Mouse (Mus musculus) MEL (cell line): ENCODE data around the gene Rtn2. TPM values are rescaled to one million over a fixed set of nuclear protein-coding genes. Genes with fewer than 3 reads are reported as not detected.
A peak's percentile ranks its signal among the peaks of the same experiment; 100 is the strongest.

Experiments used
- DNase-seq: peaks from one replicate; pipeline ENCODE4 v3.0.0; 2011; ENCODE audit warnings: low read depth, low spot score
- H3K27ac ChIP-seq: 2 replicates; pipeline ENCODE4 v1.5.1; 2012; ENCODE audit warnings: low read depth, mild to moderate bottlenecking, control low read depth, low read length, moderate library complexity; ENCODE audit not compliant: control insufficient read depth
- H3K27me3 ChIP-seq, 2 experiments: fragments of 150-350 bp in 1 of 2; sonication (generic) in 1 of 2; 2 replicates each; pipeline ENCODE4 v1.6.1; 2012; ENCODE audit warnings: low read length in 2 of 2, mild to moderate bottlenecking in 2 of 2, improper control_type of control experiment in 1 of 2, moderate library complexity in 1 of 2; ENCODE audit not compliant: insufficient read depth in 2 of 2, control insufficient read depth in 1 of 2
- H3K36me3 ChIP-seq, 2 experiments: 2 replicates each; pipeline ENCODE4 v1.6.1; 2012 to 2014; ENCODE audit warnings: low read length in 2 of 2, improper control_type of control experiment in 1 of 2, inconsistent platforms in 1 of 2, mild to moderate bottlenecking in 1 of 2; ENCODE audit not compliant: insufficient read depth in 2 of 2, control insufficient read depth in 1 of 2
- H3K4me1 ChIP-seq, 2 experiments: fragments of 150-350 bp in 1 of 2; sonication (generic) in 1 of 2; 2 replicates each; pipeline ENCODE4 v1.6.1; 2012; ENCODE audit warnings: low read length in 2 of 2, improper control_type of control experiment in 1 of 2, mild to moderate bottlenecking in 1 of 2; ENCODE audit not compliant: insufficient read depth in 2 of 2, control insufficient read depth in 1 of 2
- H3K4me3 ChIP-seq, 2 experiments: fragments of 150-350 bp in 1 of 2; sonication (generic) in 1 of 2; 2 replicates each; pipeline ENCODE4 v1.5.1; 2012; ENCODE audit warnings: low read depth in 2 of 2, low read length in 2 of 2, mild to moderate bottlenecking in 2 of 2, moderate library complexity in 2 of 2, control low read depth in 1 of 2, improper control_type of control experiment in 1 of 2; ENCODE audit not compliant: control insufficient read depth in 1 of 2, insufficient read depth in 1 of 2
- H3K79me2 ChIP-seq: 2 replicates; pipeline ENCODE4 v1.6.1; 2012; ENCODE audit warnings: mild to moderate bottlenecking, low read length, moderate library complexity; ENCODE audit not compliant: control insufficient read depth, poor library complexity, insufficient read depth
- H3K9ac ChIP-seq: 2 replicates; pipeline ENCODE4 v1.6.1; 2012; ENCODE audit warnings: low read depth, mild to moderate bottlenecking, control low read depth, low read length, moderate library complexity; ENCODE audit not compliant: control insufficient read depth, poor library complexity, severe bottlenecking
- H3K9me3 ChIP-seq: fragments of 150-350 bp; sonication (generic); replicated peaks from 2 replicates; pipeline ENCODE4 v1.6.1; 2012; ENCODE audit warnings: mild to moderate bottlenecking, low read length, improper control_type of control experiment, moderate library complexity; ENCODE audit not compliant: insufficient read depth
- CHD1 ChIP-seq: IDR thresholded peaks from 2 replicates; pipeline ENCODE4 v1.6.1; 2012; ENCODE audit warnings: low read depth, mild to moderate bottlenecking, inconsistent platforms, low read length, improper control_type of control experiment
- E2F4 ChIP-seq: IDR thresholded peaks from 2 replicates; pipeline ENCODE4 v1.6.1; 2011; ENCODE audit warnings: low read depth, low read length, improper control_type of control experiment, borderline replicate concordance
- ELF1 ChIP-seq: IDR thresholded peaks from 2 replicates; pipeline ENCODE4 v1.6.1; 2014; ENCODE audit warnings: low read depth, mild to moderate bottlenecking, inconsistent platforms, low read length, improper control_type of control experiment, moderate library complexity
- EP300 ChIP-seq, 2 experiments: IDR thresholded peaks; 2 replicates each; pipeline ENCODE4 v1.6.1; 2011; ENCODE audit warnings: improper control_type of control experiment in 2 of 2, low read length in 2 of 2, low read depth in 1 of 2, mild to moderate bottlenecking in 1 of 2
- ETS1 ChIP-seq: IDR thresholded peaks from 2 replicates; pipeline ENCODE4 v1.6.1; 2012; ENCODE audit warnings: low read depth, mild to moderate bottlenecking, inconsistent platforms, low read length, improper control_type of control experiment, moderate library complexity
- HCFC1 ChIP-seq: IDR thresholded peaks from 2 replicates; pipeline ENCODE4 v1.6.1; 2012; ENCODE audit warnings: low read depth, mild to moderate bottlenecking, inconsistent platforms, low read length, improper control_type of control experiment, moderate library complexity
- JUND ChIP-seq: IDR thresholded peaks from 2 replicates; pipeline ENCODE4 v1.6.1; 2011; ENCODE audit warnings: low read depth, mild to moderate bottlenecking, improper control_type of control experiment, low read length
- KAT2A ChIP-seq: conservative IDR thresholded peaks from 2 replicates; pipeline ENCODE4 v1.6.1; 2012; ENCODE audit warnings: low read depth, low read length, improper control_type of control experiment, inconsistent platforms
- MAFK ChIP-seq: IDR thresholded peaks from 2 replicates; pipeline ENCODE4 v1.6.1; 2011; ENCODE audit warnings: low read depth, mild to moderate bottlenecking, low read length, improper control_type of control experiment, borderline replicate concordance
- MAZ ChIP-seq: IDR thresholded peaks from 2 replicates; pipeline ENCODE4 v1.6.1; 2012; ENCODE audit warnings: low read depth, mild to moderate bottlenecking, inconsistent platforms, low read length, improper control_type of control experiment
- MEF2A ChIP-seq: IDR thresholded peaks from 2 replicates; pipeline ENCODE4 v1.6.1; 2014; ENCODE audit warnings: low read depth, mild to moderate bottlenecking, inconsistent platforms, low read length, improper control_type of control experiment; ENCODE audit not compliant: poor library complexity, insufficient replicate concordance, severe bottlenecking; ENCODE audit errors: extremely low read depth
- MXI1 ChIP-seq: IDR thresholded peaks from 2 replicates; pipeline ENCODE4 v1.6.1; 2011; ENCODE audit warnings: mild to moderate bottlenecking, low read depth, low read length, improper control_type of control experiment
- MYC ChIP-seq: IDR thresholded peaks from 2 replicates; pipeline ENCODE4 v1.6.1; 2011; ENCODE audit warnings: low read depth, mild to moderate bottlenecking, low read length, improper control_type of control experiment, moderate library complexity
- NELFE ChIP-seq: IDR thresholded peaks from 2 replicates; pipeline ENCODE4 v1.6.1; 2011; ENCODE audit warnings: low read depth, low read length, improper control_type of control experiment
- NRF1 ChIP-seq: IDR thresholded peaks from 2 replicates; pipeline ENCODE4 v1.6.1; 2014; ENCODE audit warnings: low read depth, mild to moderate bottlenecking, inconsistent platforms, low read length, improper control_type of control experiment, moderate library complexity; ENCODE audit not compliant: poor library complexity, insufficient read depth, severe bottlenecking
- POLR2AphosphoS2 ChIP-seq: IDR thresholded peaks from 2 replicates; pipeline ENCODE4 v1.6.1; 2011; ENCODE audit warnings: low read length, improper control_type of control experiment
- RAD21 ChIP-seq: IDR thresholded peaks from 2 replicates; pipeline ENCODE4 v1.6.1; 2011; ENCODE audit warnings: mild to moderate bottlenecking, low read depth, low read length, improper control_type of control experiment
- RCOR1 ChIP-seq: IDR thresholded peaks from 2 replicates; pipeline ENCODE4 v1.6.1; 2012; ENCODE audit warnings: low read depth, mild to moderate bottlenecking, inconsistent platforms, low read length, improper control_type of control experiment
- TCF12 ChIP-seq: IDR thresholded peaks from 2 replicates; pipeline ENCODE4 v1.6.1; 2014; ENCODE audit warnings: low read depth, mild to moderate bottlenecking, inconsistent platforms, low read length, improper control_type of control experiment, moderate library complexity
- USF1 ChIP-seq: IDR thresholded peaks from 2 replicates; pipeline ENCODE4 v1.6.1; 2014; ENCODE audit warnings: low read depth, mild to moderate bottlenecking, inconsistent platforms, low read length, improper control_type of control experiment, moderate library complexity
- polyA plus RNA-seq, 2 experiments: library from polyadenylated mRNA; stranded (reverse) in 1 of 2; unstranded in 1 of 2; fragments of >175 nt in 1 of 2; fragments of >200 nt in 1 of 2; gene quantifications; 2 replicates each; pipeline versions ENCODE4 v1.2.1 to v1.2.4; 2012; ENCODE audit warnings: low replicate concordance in 2 of 2, low read depth in 1 of 2; ENCODE audit not compliant: insufficient read length in 2 of 2, insufficient read depth in 1 of 2, missing spikeins in 1 of 2
- total RNA-seq: library from RNA; depleted of rRNA; stranded (reverse); fragments of 300-350 nt; gene quantifications from 2 replicates; pipeline ENCODE4 v1.2.3, GENCODE M21; 2012

Rtn2 gene
- total and polyA plus RNA-seq, 3 experiments = 0.27 to 1.4 TPM; not detected in 1

GRCm38 (mm10) chr7:19268993-19269681 is 13.3 kb upstream of the Rtn2 start:
- DNase-seq = peak; percentile 55
- no peak for TF ChIP-seq JUND
- no peak for TF ChIP-seq MEF2A
- TF ChIP-seq KAT2A = no peak
- no peak for TF ChIP-seq HCFC1
- no peak for TF ChIP-seq MAZ
- TF ChIP-seq E2F4 = no peak
- no peak for TF ChIP-seq ETS1
- TF ChIP-seq EP300 (IDR thresholded peaks at IDR 0.05; ENCODE audit: low read depth in 1 of 2, low read length in 2 of 2) = peak in 1 of 2 experiments; percentile 9; a peak in 1 of 4 replicates
- no peak for TF ChIP-seq USF1
- TF ChIP-seq RCOR1 = no peak
- 0 out of 2 replicates have a peak, but pooled peaks have one; percentile 80 for TF ChIP-seq CHD1
- peak; percentile 53; the same call in 1 of the 2 replicates for TF ChIP-seq MXI1
- 0 out of 2 replicates have a peak, but pooled peaks have one; percentile 6 for TF ChIP-seq ELF1
- Histone ChIP-seq H3K9me3 (no peaks in the 10 kb centered on the region), H3K4me3 (peak overlapping the region; percentile 64 to 76), H3K79me2 (peaks cover 47% of the 10 kb centered on the region), H3K4me1 (peaks cover 9 to 41% of the 10 kb centered on the region in 2 experiments), H3K36me3 (peaks cover 0 to 28% of the 10 kb centered on the region in 2 experiments; a peak in 3 of 4 replicates), H3K27ac (peak overlapping the region; percentile 79), H3K9ac (peak overlapping the region; percentile 81), H3K27me3 (no peaks in the 10 kb centered on the region)

DNA sequence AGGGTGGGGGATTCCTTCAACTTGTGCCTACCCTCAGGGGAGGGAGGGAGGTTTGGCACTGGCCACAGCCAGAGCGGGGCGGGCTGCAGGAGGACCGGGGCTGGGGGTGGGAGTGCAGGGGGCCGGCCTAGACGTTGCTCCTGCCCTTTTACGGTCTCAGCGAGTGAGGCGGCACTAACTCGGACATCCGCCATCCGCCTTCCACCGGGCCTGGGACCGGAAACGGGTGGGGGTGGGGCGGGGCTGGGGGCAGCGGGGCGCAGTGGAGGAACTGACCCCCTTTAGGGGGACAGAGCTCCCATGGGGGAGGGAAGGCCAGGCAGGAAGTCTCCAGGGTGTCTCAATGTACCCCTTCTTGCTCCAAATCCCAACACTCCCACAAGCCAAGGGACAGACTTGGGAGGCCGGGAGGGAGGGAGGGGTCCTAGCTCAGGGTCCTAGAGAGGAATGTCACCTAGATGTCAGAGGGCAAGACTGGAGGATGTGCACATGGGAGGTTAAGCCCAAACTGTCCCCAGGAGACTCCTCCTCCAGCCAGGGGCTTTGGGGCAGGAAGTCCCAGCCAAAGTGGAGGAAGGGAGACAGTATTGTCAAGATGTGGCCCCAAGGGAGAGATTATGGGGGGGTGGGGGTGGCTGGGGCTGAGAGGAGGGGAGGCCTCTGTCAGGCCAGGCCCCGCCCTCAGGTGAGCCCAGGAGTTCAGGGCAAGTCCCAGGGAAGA is 12.5 kb upstream of the Rtn2 start:
- H3K27me3 ChIP-seq = no peaks in the 10 kb centered on the region
- peaks cover 0 to 21% of the 10 kb centered on the region in 2 experiments; a peak in 2 of 4 replicates for H3K36me3 ChIP-seq
- H3K4me1 ChIP-seq = peaks cover 3 to 34% of the 10 kb centered on the region in 2 experiments; a peak in 3 of 4 replicates
- H3K79me2 ChIP-seq = peaks cover 44% of the 10 kb centered on the region
- H3K9ac ChIP-seq = peak overlapping the region; percentile 89
- H3K9me3 ChIP-seq = no peaks in the 10 kb centered on the region
- peak overlapping the region; percentile 94 to 96 for H3K4me3 ChIP-seq
- peak; percentile 63 for DNase-seq
- H3K27ac ChIP-seq = peak overlapping the region; percentile 79
- no peak for TF ChIP-seq TCF12
- TF ChIP-seq NELFE = peak; percentile 32; the same call in 1 of the 2 replicates
- TF ChIP-seq ETS1 = 0 out of 2 replicates have a peak, but pooled peaks have one; percentile 5
- TF ChIP-seq ELF1 = 0 out of 2 replicates have a peak, but pooled peaks have one; percentile 10
- TF ChIP-seq HCFC1 = 0 out of 2 replicates have a peak, but pooled peaks have one; percentile 21
- TF ChIP-seq MYC = no peak
- no peak for TF ChIP-seq MAFK
- no peak for TF ChIP-seq RAD21
- TF ChIP-seq CHD1 = peak; percentile 46; the same call in 1 of the 2 replicates
- 0 out of 2 replicates have a peak, but pooled peaks have one; percentile 15 for TF ChIP-seq MXI1
- no peak for TF ChIP-seq E2F4
- no peak for TF ChIP-seq NRF1
- TF ChIP-seq POLR2AphosphoS2 = no peak
- TF ChIP-seq MAZ = peak; percentile 39; the same call in 1 of the 2 replicates
- no peak for TF ChIP-seq EP300 (IDR thresholded peaks at IDR 0.05; ENCODE audit: low read depth in 1 of 2, low read length in 2 of 2)
- TF ChIP-seq, all 39 proteins: peak for 7
